Mouse (Mus musculus) heart, embryonic 11.5 days (tissue): ENCODE data around the gene Slc2a1. TPM values are rescaled to one million over a fixed set of nuclear protein-coding genes. Genes with fewer than 3 reads are reported as not detected.

Experiments
- ATAC-seq: fragments of 200-750 bp; cut with Nextera tagmentation; replicated peaks from 2 replicates; pipeline ENCODE4 v1.8.0; 2017; ENCODE audit warnings: moderate library complexity; ENCODE audit not compliant: insufficient number of reproducible peaks, low FRiP score, low TSS enrichment
- H3K27ac ChIP-seq: fragments of 300-500 bp; sonication (generic); 2 replicates; pipeline ENCODE4 v1.5.1; 2014; ENCODE audit warnings: mild to moderate bottlenecking, low read depth, low read length
- H3K27me3 ChIP-seq: fragments of 300-500 bp; sonication (generic); 2 replicates; pipeline ENCODE4 v1.6.1; 2014; ENCODE audit warnings: mild to moderate bottlenecking, low read length, mixed read lengths; ENCODE audit not compliant: control insufficient read depth, insufficient read depth
- H3K36me3 ChIP-seq: fragments of 300-500 bp; sonication (generic); 2 replicates; pipeline ENCODE4 v1.6.1; 2014; ENCODE audit warnings: mild to moderate bottlenecking, low read length, moderate library complexity, mixed read lengths; ENCODE audit not compliant: control insufficient read depth, insufficient read depth
- H3K4me1 ChIP-seq: fragments of 300-500 bp; sonication (generic); 2 replicates; pipeline ENCODE4 v1.6.1; 2014; ENCODE audit warnings: low read length; ENCODE audit not compliant: control insufficient read depth, insufficient read depth
- H3K4me2 ChIP-seq: fragments of 300-500 bp; sonication (generic); 2 replicates; pipeline ENCODE4 v1.6.1; 2014; ENCODE audit warnings: mild to moderate bottlenecking, moderate library complexity
- H3K4me3 ChIP-seq: fragments of 300-500 bp; sonication (generic); 2 replicates; pipeline ENCODE4 v1.5.1; 2014; ENCODE audit warnings: low read depth, low read length
- H3K9ac ChIP-seq: fragments of 300-500 bp; sonication (generic); 2 replicates; pipeline ENCODE4 v1.6.1; 2014; ENCODE audit warnings: mild to moderate bottlenecking, low read depth, low read length, moderate library complexity
- H3K9me3 ChIP-seq: fragments of 300-500 bp; sonication (generic); replicated peaks from 2 replicates; pipeline ENCODE4 v1.6.1; 2016; ENCODE audit warnings: low read length; ENCODE audit not compliant: control insufficient read depth
- WGBS: fragments of 180-500 bp; shearing (Covaris S2); extraction: QIAGEN DNeasy Blood & Tissue Kit; methylation state at CpG from one replicate; pipeline ENCODE4 v1.1.7; 2014; ENCODE audit not compliant: insufficient replicate concordance; 5-methylcytosine and 5-hydroxymethylcytosine counted together
- polyA plus RNA-seq: library from polyadenylated mRNA; unstranded; fragments of >200 nt; fragmentation: Nextera tagmentation; extraction: Ambion mirVana; gene quantifications from 2 replicates; pipeline ENCODE4 v1.2.1, GENCODE M21; 2014

The Slc2a1 gene
- 426 and 446 TPM in 2 replicates for polyA plus RNA-seq

- peak within 1 kb of the TSS; percentile 68 for H3K4me2 ChIP-seq
- no peaks in the 10 kb centered on the region for H3K27me3 ChIP-seq
- H3K9ac ChIP-seq, result peak within 1 kb of the TSS; percentile 93
- WGBS, result under 1% methylated on average over 78 of the region's 88 CpGs
- peaks cover 12% of the 10 kb centered on the region; the same call in 1 of the 2 replicates for H3K36me3 ChIP-seq
- H3K4me1 ChIP-seq, result peaks cover 46% of the 10 kb centered on the region
- H3K9me3 ChIP-seq, result no peaks in the 10 kb centered on the region
- ATAC-seq, result peak; percentile 93
- peak within 1 kb of the TSS; percentile 99 for H3K27ac ChIP-seq
- H3K4me3 ChIP-seq, result peak within 1 kb of the TSS; percentile 77
These were observed at the start of gene Slc2a1 for GRCm38 (mm10) chr4:119108495-119109408. TSS of gene Slc2a1 (plus strand) at chr4:119108711.

GRCm38 (mm10) chr4:119066791-119067190 is 41.7 kb upstream of the Slc2a1 start:
- Histone ChIP-seq H3K9ac (no peak overlapping the region), H3K27me3 (no peaks in the 10 kb centered on the region), H3K9me3 (no peaks in the 10 kb centered on the region), H3K4me2 (no peak overlapping the region), H3K36me3 (no peaks in the 10 kb centered on the region), H3K4me3 (no peak overlapping the region), H3K4me1 (peaks cover 27% of the 10 kb centered on the region), H3K27ac (no peak overlapping the region)
- WGBS, result 89% methylated on average over 3 of the region's 3 CpGs
- ATAC-seq, result no peak

- ATAC-seq, result no peak
- Histone ChIP-seq H3K4me3 (no peak overlapping the region), H3K4me2 (no peak overlapping the region), H3K36me3 (no peaks in the 10 kb centered on the region), H3K27me3 (no peaks in the 10 kb centered on the region), H3K27ac (no peak overlapping the region), H3K4me1 (peaks cover 31% of the 10 kb centered on the region), H3K9ac (no peak overlapping the region), H3K9me3 (no peaks in the 10 kb centered on the region)
- 69% methylated on average over 2 of the region's 2 CpGs for WGBS
These were observed 41.3 kb upstream of the Slc2a1 start for GRCm38 (mm10) chr4:119067204-119067603.

- WGBS, result 57% methylated on average over 6 of the region's 6 CpGs
- no peak overlapping the region for H3K27ac ChIP-seq
- no peaks in the 10 kb centered on the region for H3K27me3 ChIP-seq
- no peak overlapping the region for H3K4me2 ChIP-seq
- no peak for ATAC-seq
- H3K36me3 ChIP-seq, result no peaks in the 10 kb centered on the region
- H3K9ac ChIP-seq, result no peak overlapping the region
- H3K4me3 ChIP-seq, result no peak overlapping the region
- no peaks in the 10 kb centered on the region for H3K9me3 ChIP-seq
- H3K4me1 ChIP-seq, result peaks cover 45% of the 10 kb centered on the region
These were observed 39.6 kb upstream of the Slc2a1 start for GRCm38 (mm10) chr4:119068918-119069317.

GRCm38 (mm10) chr4:119070181-119070580 is 38.3 kb upstream of the Slc2a1 start:
- no peak overlapping the region for H3K4me2 ChIP-seq
- 86% methylated on average over 1 of the region's 1 CpGs for WGBS
- no peaks in the 10 kb centered on the region for H3K9me3 ChIP-seq
- 0 out of 2 replicates have a peak overlapping the region, but pooled peaks have one; percentile 23 for H3K9ac ChIP-seq
- no peaks in the 10 kb centered on the region for H3K27me3 ChIP-seq
- no peak overlapping the region for H3K4me3 ChIP-seq
- peaks cover 45% of the 10 kb centered on the region for H3K4me1 ChIP-seq
- no peaks in the 10 kb centered on the region for H3K36me3 ChIP-seq
- ATAC-seq, result no peak
- H3K27ac ChIP-seq, result no peak overlapping the region

- no peaks in the 10 kb centered on the region for H3K36me3 ChIP-seq
- peak overlapping the region; percentile 66; the same call in 1 of the 2 replicates for H3K27ac ChIP-seq
- H3K4me1 ChIP-seq, result peaks cover 46% of the 10 kb centered on the region
- no peaks in the 10 kb centered on the region for H3K27me3 ChIP-seq
- H3K4me2 ChIP-seq, result peak overlapping the region; percentile 53
- 45% methylated on average over 16 of the region's 16 CpGs for WGBS
- H3K9me3 ChIP-seq, result no peaks in the 10 kb centered on the region
- no peak overlapping the region; the same call in 1 of the 2 replicates for H3K4me3 ChIP-seq
- no peak overlapping the region; the same call in 1 of the 2 replicates for H3K9ac ChIP-seq
- no peak for ATAC-seq
These were observed 37.4 kb upstream of the Slc2a1 start for GRCm38 (mm10) chr4:119070959-119071647.

GRCm38 (mm10) chr4:119071648-119072362 is 36.7 kb upstream of the Slc2a1 start:
- H3K27ac ChIP-seq, result peak overlapping the region; percentile 66
- H3K9ac ChIP-seq, result peak overlapping the region; percentile 65
- no peak for ATAC-seq
- H3K27me3 ChIP-seq, result no peaks in the 10 kb centered on the region
- H3K4me2 ChIP-seq, result peak overlapping the region; percentile 53
- H3K36me3 ChIP-seq, result no peaks in the 10 kb centered on the region
- peaks cover 53% of the 10 kb centered on the region for H3K4me1 ChIP-seq
- peak overlapping the region; percentile 10; the same call in 1 of the 2 replicates for H3K4me3 ChIP-seq
- WGBS, result 16% methylated on average over 19 of the region's 19 CpGs
- no peaks in the 10 kb centered on the region for H3K9me3 ChIP-seq

- no peak for ATAC-seq
- peaks cover 60% of the 10 kb centered on the region for H3K4me1 ChIP-seq
- peak overlapping the region; percentile 65 for H3K9ac ChIP-seq
- H3K4me3 ChIP-seq, result no peak overlapping the region; the same call in 1 of the 2 replicates
- no peaks in the 10 kb centered on the region for H3K9me3 ChIP-seq
- H3K36me3 ChIP-seq, result no peaks in the 10 kb centered on the region
- 28% methylated on average over 19 of the region's 19 CpGs for WGBS
- H3K27me3 ChIP-seq, result no peaks in the 10 kb centered on the region
- H3K4me2 ChIP-seq, result peak overlapping the region; percentile 53
- peak overlapping the region; percentile 66 for H3K27ac ChIP-seq
These were observed 36.1 kb upstream of the Slc2a1 start for GRCm38 (mm10) chr4:119072363-119072940.
